Comparison of ENCODE assay signal across 13 mouse cellular contexts in the genomic region with DNA sequence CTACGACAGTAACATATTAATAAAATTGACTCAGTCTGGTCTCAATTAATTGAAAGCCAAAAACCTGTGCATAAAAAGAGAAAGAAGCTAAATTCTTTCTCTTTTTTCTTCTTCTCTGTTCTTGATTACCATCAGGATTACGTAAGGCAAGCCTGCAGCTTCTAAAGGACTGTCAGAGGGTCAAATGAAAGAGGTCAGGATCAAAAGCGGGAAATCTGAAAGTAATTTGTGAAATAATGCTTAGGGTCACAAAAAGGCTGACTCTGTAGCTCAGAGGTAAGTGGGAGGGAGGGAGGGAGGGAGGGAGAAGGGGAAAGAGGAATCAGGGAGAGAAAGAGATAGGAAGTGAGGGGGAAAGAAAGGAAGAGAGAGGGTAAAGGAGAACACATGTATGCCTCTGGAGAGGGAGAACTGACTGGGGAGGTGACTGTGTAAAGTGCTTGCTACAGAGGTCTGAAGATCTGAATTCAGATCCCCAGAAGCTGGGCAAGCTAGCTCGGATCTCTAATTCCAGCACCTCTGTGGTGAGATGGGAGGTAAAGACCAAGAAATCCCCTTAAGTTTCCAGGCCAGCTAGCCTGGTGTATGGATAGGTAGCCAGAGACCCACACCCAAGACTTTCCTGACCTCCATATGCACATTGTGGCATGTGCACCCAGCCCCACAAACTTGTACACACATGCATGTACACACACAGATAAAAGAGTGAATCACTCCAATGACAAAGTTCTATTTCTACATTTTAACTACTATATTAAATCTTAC. TPM values are rescaled to one million over a fixed set of nuclear protein-coding genes. Genes with fewer than 3 reads are reported as not detected.
A peak's percentile ranks its signal among the peaks of the same experiment; 100 is the strongest.
DNase-seq lines count a peak whose midpoint lies in the region; ATAC-seq and TF ChIP-seq lines count a peak whose summit lies in the region.
"Had no signal": no experiment of that assay in that cellular context is flagged by ENCODE, and none has a peak within 500 bp of the region (broad histone marks: within the 10 kb centered on the region; RNA-seq: fewer than 3 reads in every experiment).

No protein-coding gene starts in this region.

- no peaks in the 10 kb centered on the region for H3K27me3 ChIP-seq in thymus, adult 2 months (ENCODE audit: control insufficient read depth, insufficient read depth, low read length)
- no peaks in the 10 kb centered on the region for H3K27me3 ChIP-seq in liver, embryonic 12.5 days (replicated peaks)
- H3K27me3 ChIP-seq: limb, embryonic 12.5 days had no signal

- H3K4me2 ChIP-seq in liver, embryonic 12.5 days, result peak overlapping the region; percentile 49

- peak overlapping the region; percentile 43 for H3K4me3 ChIP-seq in gastrocnemius, adult 2 months
- H3K4me3 ChIP-seq in thymus, adult 2 months (ENCODE audit: control insufficient read depth, insufficient read depth, low read length), result no peak overlapping the region
- H3K4me3 ChIP-seq in liver, embryonic 12.5 days, result peak overlapping the region; percentile 21; the same call in 1 of the 2 replicates

- H3K4me1 ChIP-seq in thymus, adult 2 months (replicated peaks; ENCODE audit: control insufficient read depth, insufficient read depth, low read length), result peaks cover 7% of the 10 kb centered on the region; the same call in 1 of the 2 replicates
- peaks cover 40% of the 10 kb centered on the region for H3K4me1 ChIP-seq in liver, embryonic 12.5 days

- intact Hi-C loops in gastrocnemius, adult 2 months (cut with DNase I), result loop anchor here (5.0 kb wide), 4 partner anchors 40 to 130 kb away; a partner anchor contains a TSS

- H3K9me3 ChIP-seq in liver, embryonic 12.5 days (replicated peaks), result no peaks in the 10 kb centered on the region
- H3K9me3 ChIP-seq: limb, embryonic 12.5 days had no signal

- H3K36me3 ChIP-seq in thymus, adult 2 months (ENCODE audit: control insufficient read depth, insufficient read depth, low read length), result no peaks in the 10 kb centered on the region
- H3K36me3 ChIP-seq in liver, embryonic 12.5 days, result peaks cover 24% of the 10 kb centered on the region

- no peak for TF ChIP-seq POLR2A in thymus, adult 2 months (IDR thresholded peaks at IDR 0.05; ENCODE audit: control insufficient read depth, extremely low read depth, insufficient read depth, low read length, poor library complexity)

- H3K9ac ChIP-seq in liver, embryonic 12.5 days, result peak overlapping the region; percentile 44; the same call in 1 of the 2 replicates
- H3K9ac ChIP-seq: limb, embryonic 12.5 days had no signal

- no peak for ATAC-seq in liver, embryonic 12.5 days
- ATAC-seq: inflammation-experienced regulatory T-cells, adult 6 months had no signal

- DNase-seq in gastrocnemius, adult 2 months, result no peak
- no peak for DNase-seq in gastrocnemius, postnatal 4 days (ENCODE audit: low spot score in 2 of 2)
- no peak for DNase-seq in thymus, adult 2 months
- no peak for DNase-seq in thymus, postnatal 36 days
- DNase-seq in layer of hippocampus, adult 9-11 months, result no peak
- DNase-seq in left cerebral cortex, adult 11 months (ENCODE audit: low spot score), result no peak
- no peak for DNase-seq in layer of hippocampus, postnatal 25 days (ENCODE audit: extremely low spot score in 1 of 2, low spot score in 1 of 2)
- DNase-seq: adrenal gland, postnatal 14 days; cerebellum, adult 8-10 months; retina, postnatal 1 day had no signal

- 84% methylated on average over 4 of the region's 4 CpGs for WGBS in thymus, adult 2 months
- WGBS in liver, embryonic 12.5 days (ENCODE audit: insufficient replicate concordance), result 68% methylated on average over 4 of the region's 4 CpGs

- H3K27ac ChIP-seq in gastrocnemius, adult 2 months, result peak overlapping the region; percentile 95
- peak overlapping the region; percentile 16; the same call in 1 of the 2 replicates for H3K27ac ChIP-seq in thymus, adult 2 months (ENCODE audit: control insufficient read depth, insufficient read depth, low read length)
- H3K27ac ChIP-seq in liver, embryonic 12.5 days, result peak overlapping the region; percentile 61
- H3K27ac ChIP-seq: limb, embryonic 12.5 days had no signal

- no peak for TF ChIP-seq CTCF in gastrocnemius, adult 2 months (IDR thresholded peaks at IDR 0.05)
- no peak for TF ChIP-seq CTCF in thymus, adult 2 months (IDR thresholded peaks at IDR 0.05; ENCODE audit: borderline replicate concordance, control insufficient read depth, extremely low read depth, insufficient read depth, low read length, poor library complexity)

RNA-seq across cellular contexts. Expression of a gene that starts 2.5 kb away (rescaled TPM):
- total RNA-seq in gastrocnemius, adult 2 months (2021), result 10 to 100 TPM; 38.8 to 66.8 TPM
- 10 to 100 TPM; 43.1 to 52.3 TPM for total RNA-seq in gastrocnemius, postnatal 4 days (2021)
- polyA plus RNA-seq in thymus, adult 2 months (2012; rRNA removed), result 82.2 and 91.8 TPM in 2 replicates
- 49.2 and 51.4 TPM in 2 replicates for polyA plus RNA-seq in liver, embryonic 12.5 days (2016; fragmentation: Nextera tagmentation; extraction: Ambion mirVana)
- 10 to 100 TPM; 54.9 to 57.1 TPM for total RNA-seq in layer of hippocampus, postnatal 25 days (2021)

RNA-seq across cellular contexts. Expression of a gene that starts 19.3 kb away (rescaled TPM):
- total RNA-seq in gastrocnemius, adult 2 months (2021), result 100 to 1,000 TPM in 1 of 2 experiments, 10 to 100 TPM in 1; 78.1 to 157 TPM
- 1 to 10 TPM; 2.6 to 5.7 TPM for total RNA-seq in gastrocnemius, postnatal 4 days (2021)
- 2.9 and 3.9 TPM in 2 replicates for polyA plus RNA-seq in thymus, adult 2 months (2012; rRNA removed)
- polyA plus RNA-seq in liver, embryonic 12.5 days (2016; fragmentation: Nextera tagmentation; extraction: Ambion mirVana), result 0.48 and 0.57 TPM in 2 replicates
- total RNA-seq in layer of hippocampus, postnatal 25 days (2021), result under 1 TPM; 0.66 to 0.85 TPM

RNA-seq across cellular contexts. Expression of a gene that starts 25.4 kb away (rescaled TPM):
- total RNA-seq in gastrocnemius, adult 2 months (2021), result under 1 TPM; 0.05 to 0.33 TPM
- total RNA-seq in gastrocnemius, postnatal 4 days (2021), result under 1 TPM; 0.21 to 0.64 TPM
- polyA plus RNA-seq in thymus, adult 2 months (2012; rRNA removed), result 0.06 TPM in 1 of 2 replicates, not detected in the other
- 0.19 and 0.25 TPM in 2 replicates for polyA plus RNA-seq in liver, embryonic 12.5 days (2016; fragmentation: Nextera tagmentation; extraction: Ambion mirVana)
- total RNA-seq in layer of hippocampus, postnatal 25 days (2021), result under 1 TPM; 0.62 to 0.82 TPM
- polyA plus RNA-seq: inflammation-experienced regulatory T-cells, adult 6 months had no signal

Comparison
In these comparisons a context has a peak if more than half of its experiments do, and no peak if none do; other contexts are left out.
1. RNA of a gene that starts 19.3 kb away (total RNA-seq): 78.1 to 157 TPM in gastrocnemius, adult 2 months; 2.6 to 5.7 TPM in gastrocnemius, postnatal 4 days and 0.66 to 0.85 TPM in layer of hippocampus, postnatal 25 days; every median in the first group is over 10 times any median in the second.
2. H3K27ac ChIP-seq: peak in every context shown above with its lines; median percentile 95 in gastrocnemius, adult 2 months; 61 in liver, embryonic 12.5 days; 16 in thymus, adult 2 months.